Mouse (Mus musculus) hindbrain, embryonic 13.5 days (tissue): Measurements from ENCODE around the gene Sft2d2. TPM values are rescaled to one million over a fixed set of nuclear protein-coding genes. Genes with fewer than 3 reads are reported as not detected.

Source experiments
- ATAC-seq: fragments of 200-750 bp; cut with Nextera tagmentation; 2 replicates; pipeline ENCODE4 v1.8.0; 2017; ENCODE audit warnings: moderate TSS enrichment; ENCODE audit not compliant: low FRiP score
- H3K27ac ChIP-seq: fragments of 300-500 bp; sonication (generic); 2 replicates; pipeline ENCODE4 v1.5.1; 2015; ENCODE audit warnings: inconsistent platforms, mild to moderate bottlenecking, moderate library complexity
- H3K27me3 ChIP-seq: fragments of 300-500 bp; sonication (generic); 2 replicates; pipeline ENCODE4 v1.6.1; 2015; ENCODE audit warnings: mild to moderate bottlenecking, inconsistent platforms
- H3K36me3 ChIP-seq: fragments of 300-500 bp; sonication (generic); 2 replicates; pipeline ENCODE4 v1.6.1; 2015; ENCODE audit warnings: mild to moderate bottlenecking, inconsistent platforms
- H3K4me1 ChIP-seq: fragments of 300-500 bp; sonication (generic); replicated peaks from 2 replicates; pipeline ENCODE4 v1.6.1; 2015; ENCODE audit warnings: inconsistent platforms
- H3K4me2 ChIP-seq: fragments of 300-500 bp; sonication (generic); 2 replicates; pipeline ENCODE4 v1.6.1; 2015; ENCODE audit warnings: inconsistent platforms, mild to moderate bottlenecking, moderate library complexity
- H3K4me3 ChIP-seq: fragments of 300-500 bp; sonication (generic); 2 replicates; pipeline ENCODE4 v1.5.1; 2015; ENCODE audit warnings: mild to moderate bottlenecking, inconsistent platforms
- H3K9ac ChIP-seq: fragments of 300-500 bp; sonication (generic); 2 replicates; pipeline ENCODE4 v1.6.1; 2015; ENCODE audit warnings: mild to moderate bottlenecking, inconsistent platforms
- H3K9me3 ChIP-seq: fragments of 300-500 bp; sonication (generic); 2 replicates; pipeline ENCODE4 v1.6.1; 2016; ENCODE audit warnings: inconsistent platforms
- WGBS: fragments of 180-500 bp; shearing (Covaris S2); methylation state at CpG from one replicate; pipeline ENCODE4 v1.1.7; 2015; 5-methylcytosine and 5-hydroxymethylcytosine counted together
- polyA plus RNA-seq: library from polyadenylated mRNA; unstranded; fragments of >200 nt; fragmentation: Nextera tagmentation; extraction: Ambion mirVana; gene quantifications from 2 replicates; pipeline ENCODE4 v1.2.1, GENCODE M21; 2015

Sft2d2 gene
- polyA plus RNA-seq, result 5.2 and 5.8 TPM in 2 replicates

DNA sequence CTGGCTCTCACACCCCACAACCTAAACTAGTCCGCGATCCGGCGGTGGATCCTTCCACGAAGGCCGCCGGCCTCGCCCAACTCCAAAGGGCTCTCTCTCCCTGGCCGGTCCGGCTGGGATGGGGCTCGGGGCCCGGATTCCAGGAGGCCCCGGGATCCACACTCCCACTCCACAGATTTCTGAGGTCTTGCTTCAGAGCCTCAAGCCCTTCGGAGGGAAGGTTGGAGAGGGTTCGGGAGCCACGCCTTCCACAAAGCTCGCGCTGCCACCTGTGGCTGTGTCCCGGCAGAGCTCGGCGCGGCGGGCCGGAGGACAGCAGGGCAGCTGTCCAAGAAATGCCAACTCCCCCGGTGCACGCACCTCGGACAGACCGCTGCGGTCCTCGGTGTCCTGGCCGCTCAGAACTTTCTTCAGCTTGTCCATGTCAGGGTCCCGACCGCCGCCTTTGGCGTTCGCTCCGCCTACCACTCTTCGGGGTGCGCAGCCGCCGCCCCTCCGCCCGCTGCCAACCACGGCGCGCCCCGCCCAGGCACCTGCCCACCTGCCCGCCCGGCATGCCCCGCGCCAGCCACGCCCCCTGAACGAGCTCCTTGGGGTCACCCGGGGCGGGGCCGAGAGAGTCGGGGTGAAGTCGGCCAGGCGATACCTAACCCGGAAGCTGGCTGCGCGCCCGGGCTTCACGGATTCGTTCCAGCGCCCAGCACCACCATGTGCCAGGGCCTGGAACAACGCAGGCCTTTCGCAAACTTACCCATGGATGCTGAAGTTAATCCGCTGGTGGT is at the start of gene Sft2d2:
Sft2d2 (minus strand) TSS at position 559 of the 782 bp plus-strand sequence.
- peaks cover 17% of the 10 kb centered on the region for H3K4me1 ChIP-seq
- peak within 1 kb of the TSS; percentile 69 for H3K9ac ChIP-seq
- WGBS, result under 1% methylated on average over 69 of the region's 69 CpGs
- no peaks in the 10 kb centered on the region for H3K36me3 ChIP-seq
- ATAC-seq, result peak; percentile 93
- peaks cover 31% of the 10 kb centered on the region for H3K27me3 ChIP-seq
- H3K27ac ChIP-seq, result 0 out of 2 replicates have a peak within 1 kb of the TSS, but pooled peaks have one; percentile 20
- peak within 1 kb of the TSS; percentile 91 for H3K4me2 ChIP-seq
- peak within 1 kb of the TSS; percentile 59 for H3K4me3 ChIP-seq
- H3K9me3 ChIP-seq, result no peaks in the 10 kb centered on the region

DNA sequence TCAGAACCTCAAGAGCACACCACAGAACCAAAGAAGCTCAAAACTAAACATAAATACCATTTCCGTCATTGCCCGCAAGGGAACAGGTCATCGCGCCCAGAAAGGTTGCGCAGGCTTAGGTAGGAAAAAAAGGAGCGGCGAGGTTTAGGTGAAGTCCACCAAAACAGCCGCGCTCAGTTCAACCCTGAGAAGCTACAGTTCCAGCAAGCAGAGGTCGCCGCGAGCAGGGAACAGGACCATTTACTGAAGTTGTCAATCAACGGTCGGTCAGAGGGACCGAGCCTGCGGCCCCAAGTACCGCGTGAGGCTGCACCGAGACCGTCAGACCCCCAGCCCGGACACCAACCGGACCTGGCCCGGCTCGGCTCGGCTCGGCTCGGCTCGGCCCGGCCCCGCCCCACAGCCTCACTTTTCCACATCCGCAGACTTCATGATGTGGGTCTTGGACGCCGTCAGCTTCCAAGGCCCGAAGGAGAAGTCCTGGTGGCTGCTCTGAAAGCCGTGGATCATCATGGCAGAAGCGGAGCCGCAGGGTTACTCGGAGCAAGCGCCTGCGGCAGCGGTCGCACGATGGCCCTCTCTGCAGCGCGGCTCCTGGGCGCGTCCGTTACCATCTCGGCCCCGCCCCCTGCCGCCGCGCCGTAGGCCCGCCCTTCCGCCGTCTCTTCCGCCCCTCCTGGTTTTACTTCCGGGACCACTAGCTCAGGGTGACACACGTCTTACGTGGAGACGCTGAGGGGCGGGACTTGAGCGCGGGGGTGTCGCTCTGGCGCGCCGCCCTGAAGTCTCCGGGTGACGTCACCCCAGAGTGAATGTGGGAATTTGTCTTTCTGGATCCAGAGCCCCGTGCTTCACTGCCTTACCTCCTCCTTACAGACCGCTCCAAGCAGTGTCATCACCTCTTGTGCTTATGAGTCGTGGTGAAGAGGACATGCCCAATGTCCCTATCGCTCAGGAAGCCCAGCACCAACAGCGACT is 42.4 kb upstream of the Sft2d2 start, which contains the start of gene Tiprl:
Tiprl (minus strand) TSS at position 676 of the 978 bp plus-strand sequence.
- H3K4me2 ChIP-seq, result peak within 1 kb of the TSS; percentile 77
- peaks cover 27% of the 10 kb centered on the region for H3K4me1 ChIP-seq
- no peaks in the 10 kb centered on the region for H3K27me3 ChIP-seq
- no peaks in the 10 kb centered on the region for H3K9me3 ChIP-seq
- H3K4me3 ChIP-seq, result peak within 1 kb of the TSS; percentile 90
- peak; percentile 100 for ATAC-seq
- H3K27ac ChIP-seq, result peak within 1 kb of the TSS; percentile 95
- H3K9ac ChIP-seq, result peak within 1 kb of the TSS; percentile 91
- H3K36me3 ChIP-seq, result no peaks in the 10 kb centered on the region
- under 1% methylated on average over 71 of the region's 76 CpGs for WGBS

DNA sequence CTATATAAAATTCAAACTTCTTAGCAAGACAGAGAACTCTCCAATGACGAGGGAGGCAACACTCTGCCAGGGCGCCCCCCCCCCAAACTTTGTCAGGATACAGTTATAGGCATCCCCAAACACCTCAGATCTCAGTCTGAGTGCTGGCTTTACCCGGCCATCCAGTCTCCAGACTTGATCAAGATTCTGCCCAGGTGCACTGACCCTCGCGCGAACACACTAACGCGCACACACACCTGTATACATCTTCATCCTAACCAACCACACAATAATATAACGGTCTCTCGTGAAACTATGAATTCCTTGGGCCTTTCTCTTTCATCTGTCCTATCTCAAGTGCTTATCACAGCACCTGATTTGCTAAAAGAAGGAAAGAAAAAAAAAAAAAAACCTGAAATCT is 41.6 kb upstream of the Sft2d2 start:
- Histone ChIP-seq H3K4me1 (peaks cover 27% of the 10 kb centered on the region), H3K27me3 (no peaks in the 10 kb centered on the region), H3K9ac (peak overlapping the region; percentile 91), H3K4me2 (peak overlapping the region; percentile 77), H3K27ac (peak overlapping the region; percentile 95), H3K9me3 (no peaks in the 10 kb centered on the region), H3K4me3 (peak overlapping the region; percentile 90), H3K36me3 (no peaks in the 10 kb centered on the region)
- WGBS, result 14% methylated on average over 10 of the region's 10 CpGs
- ATAC-seq, result no peak

DNA sequence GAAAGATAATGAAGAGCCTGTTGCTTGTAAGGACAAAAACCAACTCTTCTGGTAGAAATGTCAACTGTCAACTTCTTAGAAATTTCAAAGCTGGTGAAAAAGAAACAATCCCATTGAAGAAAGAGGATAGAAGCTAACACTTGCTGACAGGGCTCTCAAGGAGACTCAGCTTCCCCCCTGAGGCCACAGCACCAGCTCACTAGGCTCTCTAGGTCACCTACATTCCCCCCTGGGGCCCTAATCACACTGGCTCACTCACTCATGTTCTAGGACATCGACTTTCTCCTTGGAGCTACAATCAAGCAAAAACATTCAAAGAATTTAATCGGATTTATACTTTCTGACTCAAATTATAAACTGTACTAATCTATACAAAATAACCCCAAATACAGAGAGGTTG is 39.6 kb upstream of the Sft2d2 start:
- Histone ChIP-seq H3K27me3 (no peaks in the 10 kb centered on the region), H3K27ac (no peak overlapping the region), H3K9me3 (no peaks in the 10 kb centered on the region), H3K4me2 (no peak overlapping the region), H3K36me3 (no peaks in the 10 kb centered on the region), H3K4me3 (no peak overlapping the region), H3K9ac (no peak overlapping the region), H3K4me1 (peaks cover 27% of the 10 kb centered on the region)
- ATAC-seq, result no peak
- WGBS, result 85% methylated on average over 2 of the region's 2 CpGs

DNA sequence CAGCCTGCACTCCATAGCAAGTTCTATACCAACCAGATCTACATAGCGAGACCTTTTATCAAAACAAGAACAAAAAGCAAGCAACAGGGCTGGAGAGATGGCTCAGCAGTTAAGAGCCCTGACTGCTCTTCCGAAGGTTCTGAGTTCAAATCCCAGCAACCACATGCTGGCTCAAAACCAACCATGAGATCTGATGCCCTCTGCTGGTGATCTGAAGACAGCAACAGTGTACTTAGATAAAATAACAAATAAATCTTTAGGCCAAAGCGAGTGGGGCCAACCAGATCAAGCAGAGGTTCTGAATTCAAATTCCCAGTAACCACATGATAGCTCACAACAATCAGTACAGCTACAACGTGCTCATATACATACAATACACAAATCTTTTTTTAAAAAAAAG is 36.5 kb upstream of the Sft2d2 start:
- WGBS, result 97% methylated on average over 4 of the region's 4 CpGs
- peaks cover 9% of the 10 kb centered on the region for H3K36me3 ChIP-seq
- H3K4me3 ChIP-seq, result no peak overlapping the region
- H3K9me3 ChIP-seq, result no peaks in the 10 kb centered on the region
- no peaks in the 10 kb centered on the region for H3K27me3 ChIP-seq
- no peak overlapping the region for H3K9ac ChIP-seq
- H3K27ac ChIP-seq, result no peak overlapping the region
- no peak overlapping the region for H3K4me2 ChIP-seq
- H3K4me1 ChIP-seq, result peaks cover 15% of the 10 kb centered on the region
- ATAC-seq, result no peak

DNA sequence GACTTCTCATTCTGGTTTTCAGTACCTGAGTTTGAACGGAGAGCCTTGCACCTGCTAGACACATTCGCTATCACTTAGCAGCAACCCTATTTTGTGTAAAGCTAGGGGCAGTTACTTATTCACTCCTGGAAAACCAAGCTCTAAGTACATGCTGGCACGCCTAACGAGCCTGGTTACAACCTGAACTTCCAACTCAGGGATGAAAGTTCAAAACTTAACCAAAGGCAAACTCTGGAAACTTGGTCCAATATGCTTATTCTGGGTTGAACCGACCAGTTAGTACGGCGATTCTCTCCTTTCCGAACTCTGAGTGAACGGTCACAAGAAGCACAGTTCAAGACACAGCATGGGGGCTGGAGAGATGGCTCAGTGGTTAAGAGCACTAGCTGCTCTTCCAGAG is 35.3 kb upstream of the Sft2d2 start:
- Histone ChIP-seq H3K9ac (no peak overlapping the region), H3K36me3 (peaks cover 20% of the 10 kb centered on the region), H3K4me2 (no peak overlapping the region), H3K4me3 (no peak overlapping the region), H3K9me3 (no peaks in the 10 kb centered on the region), H3K27me3 (no peaks in the 10 kb centered on the region), H3K27ac (no peak overlapping the region), H3K4me1 (peaks cover 9% of the 10 kb centered on the region)
- WGBS, result 96% methylated on average over 9 of the region's 9 CpGs
- no peak for ATAC-seq

DNA sequence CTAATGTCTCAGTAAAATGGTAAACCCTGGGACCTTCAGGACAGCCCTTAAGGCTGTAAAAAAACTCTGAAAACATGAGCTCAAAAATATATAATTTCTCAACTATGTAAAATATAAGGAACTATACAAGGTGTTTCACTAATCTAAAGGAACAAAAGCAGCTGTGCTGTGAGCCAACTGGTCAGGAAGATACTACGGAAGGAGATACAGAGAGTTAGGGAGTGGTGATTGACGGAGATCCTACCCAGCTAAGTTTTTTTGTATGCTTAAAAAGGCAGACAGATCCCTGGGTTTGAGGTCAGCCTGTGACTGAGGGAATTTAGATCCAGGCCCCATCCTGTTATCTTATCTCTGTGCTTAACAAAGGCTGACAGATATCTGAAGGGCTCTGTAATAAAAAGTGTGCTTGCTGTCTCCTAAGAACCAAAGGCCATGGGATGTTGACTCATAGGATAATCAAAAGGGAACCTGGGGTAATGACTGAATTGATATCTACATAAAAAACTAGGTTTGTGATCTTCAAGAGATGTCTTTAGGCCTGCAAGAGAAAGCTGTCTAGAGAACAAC is 22.9 kb upstream of the Sft2d2 start:
- no peak for ATAC-seq
- Histone ChIP-seq H3K27me3 (no peaks in the 10 kb centered on the region), H3K9me3 (no peaks in the 10 kb centered on the region), H3K9ac (no peak overlapping the region), H3K4me1 (no peaks in the 10 kb centered on the region), H3K4me2 (no peak overlapping the region), H3K36me3 (peaks cover 78% of the 10 kb centered on the region), H3K4me3 (no peak overlapping the region), H3K27ac (no peak overlapping the region)
- 96% methylated on average over 2 of the region's 2 CpGs for WGBS

DNA sequence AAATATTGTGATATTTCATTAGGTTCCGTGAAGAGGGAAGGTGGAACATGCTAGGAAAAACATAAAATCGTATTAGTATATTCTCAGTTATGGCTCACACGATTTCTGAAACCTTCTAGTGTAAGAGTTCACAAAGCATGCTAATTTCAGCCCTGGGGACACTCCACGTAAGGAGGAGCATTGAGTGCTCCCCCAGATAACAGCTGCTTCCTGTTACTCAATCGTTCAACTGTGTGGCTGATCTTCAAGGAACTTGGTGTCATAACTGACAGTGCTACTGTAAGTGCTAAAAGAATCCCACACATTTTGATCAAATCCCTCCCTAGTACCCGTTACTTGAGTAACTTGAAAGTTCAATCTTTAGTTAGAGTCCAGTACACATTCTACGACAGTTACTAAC is 21.6 kb upstream of the Sft2d2 start:
- H3K4me1 ChIP-seq, result no peaks in the 10 kb centered on the region
- no peak overlapping the region for H3K4me3 ChIP-seq
- H3K36me3 ChIP-seq, result peaks cover 66% of the 10 kb centered on the region
- H3K4me2 ChIP-seq, result no peak overlapping the region
- H3K27ac ChIP-seq, result no peak overlapping the region
- H3K27me3 ChIP-seq, result no peaks in the 10 kb centered on the region
- no peaks in the 10 kb centered on the region for H3K9me3 ChIP-seq
- 90% methylated on average over 7 of the region's 7 CpGs for WGBS
- no peak for ATAC-seq
- no peak overlapping the region for H3K9ac ChIP-seq

DNA sequence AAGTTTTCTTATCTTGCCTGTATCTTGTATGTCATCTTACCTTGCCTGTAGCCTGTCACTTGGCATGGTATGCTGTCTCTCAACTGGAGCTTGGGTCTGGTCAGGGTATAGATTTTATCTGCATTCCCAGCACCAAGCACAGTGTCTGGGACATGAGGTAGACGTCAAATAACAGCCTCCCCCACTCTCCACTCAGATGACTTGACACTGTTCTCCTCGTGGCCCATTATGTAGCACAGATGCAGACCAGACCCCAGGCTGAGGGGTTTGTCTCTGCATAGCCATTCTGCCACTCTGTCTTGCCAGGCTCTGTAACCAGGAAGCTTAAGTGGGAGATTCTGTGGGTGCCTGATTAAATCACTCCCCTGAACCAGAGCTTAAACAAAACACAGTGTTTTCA is 11.4 kb upstream of the Sft2d2 start:
- Histone ChIP-seq H3K4me2 (no peak overlapping the region), H3K27ac (no peak overlapping the region), H3K9ac (no peak overlapping the region), H3K4me1 (no peaks in the 10 kb centered on the region), H3K36me3 (no peaks in the 10 kb centered on the region), H3K4me3 (no peak overlapping the region), H3K27me3 (no peaks in the 10 kb centered on the region), H3K9me3 (no peaks in the 10 kb centered on the region)
- WGBS, result 56% methylated on average over 2 of the region's 2 CpGs
- no peak for ATAC-seq

DNA sequence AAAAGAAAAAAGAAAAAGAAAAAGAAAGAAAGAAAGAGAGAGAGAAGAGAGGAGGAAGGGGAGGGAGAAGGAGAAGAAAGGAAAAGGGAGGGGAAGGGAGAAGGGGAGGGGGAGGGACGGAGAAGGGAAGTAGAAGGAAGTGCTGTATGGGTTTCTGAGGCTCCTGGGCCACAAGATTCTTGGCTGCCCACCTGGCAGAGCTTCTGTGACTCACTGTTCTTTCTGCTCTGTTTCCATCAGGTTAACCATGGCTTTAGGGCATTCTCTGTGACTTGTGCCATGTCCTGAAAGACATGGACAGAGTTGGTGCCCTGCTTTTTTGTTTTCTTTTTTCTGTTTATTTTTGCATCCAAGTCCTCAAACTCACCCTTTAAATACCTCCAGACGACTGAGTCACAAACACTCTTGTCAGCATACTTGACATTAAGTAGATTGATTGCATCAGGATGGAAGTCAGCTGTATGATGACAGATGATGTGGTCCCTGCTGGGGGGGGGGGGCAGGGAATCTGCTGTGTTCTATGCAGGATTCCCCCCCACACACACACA is 9.3 kb upstream of the Sft2d2 start:
- 46% methylated on average over 2 of the region's 2 CpGs for WGBS
- Histone ChIP-seq H3K4me1 (no peaks in the 10 kb centered on the region), H3K4me3 (no peak overlapping the region), H3K27me3 (no peaks in the 10 kb centered on the region), H3K9me3 (no peaks in the 10 kb centered on the region), H3K9ac (no peak overlapping the region), H3K36me3 (no peaks in the 10 kb centered on the region), H3K27ac (no peak overlapping the region), H3K4me2 (no peak overlapping the region)
- ATAC-seq, result no peak

DNA sequence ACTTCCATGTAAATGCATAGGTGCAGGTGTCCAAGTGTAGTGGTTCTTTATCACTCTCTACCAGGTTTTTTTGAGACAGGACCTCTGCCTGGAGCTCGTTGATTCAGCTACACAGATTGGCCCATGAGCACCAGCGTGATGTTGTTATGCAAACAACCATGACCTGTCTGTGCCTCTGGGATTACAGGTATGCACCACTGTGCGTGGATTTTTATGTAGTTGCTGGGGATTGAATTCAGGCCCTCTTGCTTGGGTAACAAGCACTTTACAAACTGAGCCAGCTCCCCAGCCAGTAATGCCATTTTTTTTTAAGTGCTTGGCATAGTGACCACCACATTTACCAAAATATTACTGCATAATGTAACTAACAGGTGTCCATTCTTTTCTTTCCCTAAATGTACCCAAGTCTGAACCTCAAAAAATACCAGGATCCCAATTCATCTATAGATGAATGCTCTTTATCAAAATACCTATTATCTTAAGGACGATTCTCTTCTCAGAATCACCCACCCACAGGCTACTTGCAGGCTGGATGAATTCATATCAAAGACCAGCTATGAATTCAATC is 7.3 kb upstream of the Sft2d2 start:
- H3K27ac ChIP-seq, result no peak overlapping the region
- H3K4me3 ChIP-seq, result no peak overlapping the region
- no peaks in the 10 kb centered on the region for H3K27me3 ChIP-seq
- no peaks in the 10 kb centered on the region for H3K9me3 ChIP-seq
- no peak overlapping the region for H3K4me2 ChIP-seq
- no peak for ATAC-seq
- H3K4me1 ChIP-seq, result no peaks in the 10 kb centered on the region
- H3K36me3 ChIP-seq, result no peaks in the 10 kb centered on the region
- H3K9ac ChIP-seq, result no peak overlapping the region
- WGBS, result 86% methylated on average over 4 of the region's 4 CpGs
